Mouse (Mus musculus) heart, adult 2 months (tissue): ENCODE data around the gene Jagn1.

ENCODE experiments used
- CTCF ChIP-seq: fragments of 200-600 bp; IDR thresholded peaks from 2 replicates; pipeline ENCODE4 v1.8.1; 2022; ENCODE audit warnings: antibody characterized with exemption, mild to moderate bottlenecking, moderate library complexity
- EP300 ChIP-seq: fragments of 200-500 bp; IDR thresholded peaks from 2 replicates; pipeline ENCODE4 v1.6.1; 2011; ENCODE audit warnings: low read depth, low read length, control low read depth; ENCODE audit not compliant: insufficient read depth

DNA sequence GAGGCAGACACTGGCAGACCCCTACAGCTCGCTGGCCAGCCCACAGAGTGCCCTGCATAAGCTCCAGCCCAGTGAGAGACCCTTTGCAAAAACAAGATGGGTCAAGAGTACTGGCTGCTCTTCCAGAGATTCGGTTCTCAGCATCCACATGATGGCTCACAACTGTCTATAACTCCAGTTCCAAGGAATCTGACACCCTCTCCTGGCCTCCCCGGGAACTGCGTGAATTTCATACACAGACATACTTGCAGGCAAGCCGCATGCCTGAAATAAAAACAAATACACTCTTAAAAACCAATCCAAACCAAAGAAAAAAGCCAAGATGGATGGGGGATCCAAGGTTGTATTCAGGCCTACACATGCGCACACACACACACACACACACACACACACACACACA lies 46.9 kb upstream of the Jagn1 start:
- TF ChIP-seq CTCF (0 out of 2 replicates have a peak, but pooled peaks have one; percentile 10), EP300 (no peak)
